Mouse (Mus musculus) stomach, embryonic 14.5 days (tissue): ENCODE measurements around the gene Slc20a1. TPM values are rescaled to one million over a fixed set of nuclear protein-coding genes. Genes with fewer than 3 reads are reported as not detected.

ENCODE experiments used
- ATAC-seq: fragments of 200-750 bp; cut with Nextera tagmentation; 2 replicates; pipeline ENCODE4 v1.8.0; 2017; ENCODE audit warnings: low read depth, moderate TSS enrichment; ENCODE audit not compliant: insufficient number of reproducible peaks, insufficient read depth, low FRiP score
- H3K27ac ChIP-seq: fragments of 300-500 bp; sonication (generic); 2 replicates; pipeline ENCODE4 v1.5.1; 2014; ENCODE audit warnings: mild to moderate bottlenecking, low read length, moderate library complexity, mixed read lengths
- H3K27me3 ChIP-seq: fragments of 300-500 bp; sonication (generic); 2 replicates; pipeline ENCODE4 v1.6.1; 2014; ENCODE audit warnings: low read length, control low read depth, mixed read lengths; ENCODE audit not compliant: control insufficient read depth, insufficient read depth
- H3K36me3 ChIP-seq: fragments of 300-500 bp; sonication (generic); 2 replicates; pipeline ENCODE4 v1.6.1; 2014; ENCODE audit warnings: mild to moderate bottlenecking, control low read depth, low read length, moderate library complexity, mixed read lengths; ENCODE audit not compliant: control insufficient read depth, insufficient read depth
- H3K4me1 ChIP-seq: fragments of 300-500 bp; sonication (generic); 2 replicates; pipeline ENCODE4 v1.6.1; 2014; ENCODE audit warnings: low read length, control low read depth, mixed read lengths; ENCODE audit not compliant: control insufficient read depth, insufficient read depth
- H3K4me2 ChIP-seq: fragments of 300-500 bp; sonication (generic); replicated peaks from 2 replicates; pipeline ENCODE4 v1.6.1; 2014; ENCODE audit warnings: low read depth, low read length, control low read depth
- H3K4me3 ChIP-seq: fragments of 300-500 bp; sonication (generic); 2 replicates; pipeline ENCODE4 v1.5.1; 2014; ENCODE audit warnings: low read depth, low read length, control low read depth
- H3K9ac ChIP-seq: fragments of 300-500 bp; sonication (generic); replicated peaks from 2 replicates; pipeline ENCODE4 v1.6.1; 2014; ENCODE audit warnings: low read depth, mild to moderate bottlenecking, control low read depth, low read length, moderate library complexity, mixed read lengths
- H3K9me3 ChIP-seq: fragments of 300-500 bp; sonication (generic); 2 replicates; pipeline ENCODE4 v1.6.1; 2016; ENCODE audit warnings: low read depth, low read length, control low read depth; ENCODE audit not compliant: control insufficient read depth
- WGBS: fragments of 180-500 bp; shearing (Covaris S2); extraction: QIAGEN DNeasy Blood & Tissue Kit; methylation state at CpG from one replicate; pipeline ENCODE4 v1.1.7; 2014; 5-methylcytosine and 5-hydroxymethylcytosine counted together
- polyA plus RNA-seq: library from polyadenylated mRNA; unstranded; fragments of >200 nt; fragmentation: Nextera tagmentation; extraction: Ambion mirVana; gene quantifications from 2 replicates; pipeline ENCODE4 v1.2.1, GENCODE M21; 2014

The Slc20a1 gene
- polyA plus RNA-seq, 1 experiment from 2014 or later: 34.4 TPM

GRCm38 (mm10) chr2:129240726-129241432 is 42.3 kb downstream of the Slc20a1 start:
- Histone ChIP-seq H3K36me3 (no peaks in the 10 kb centered on the region), H3K27ac (no peak overlapping the region), H3K4me2 (no peak overlapping the region), H3K9ac (no peak overlapping the region), H3K4me3 (no peak overlapping the region), H3K27me3 (no peaks in the 10 kb centered on the region), H3K4me1 (0 out of 2 replicates have a peak, but pooled peaks cover 2% of the 10 kb centered on the region), H3K9me3 (no peaks in the 10 kb centered on the region; the same call in 1 of the 2 replicates)
- peak; percentile 25; the same call in 1 of the 2 replicates for ATAC-seq
- 61% methylated on average over 9 of the region's 9 CpGs for WGBS

- no peak overlapping the region for H3K4me3 ChIP-seq
- no peaks in the 10 kb centered on the region; the same call in 1 of the 2 replicates for H3K9me3 ChIP-seq
- ATAC-seq: no peak
- H3K4me1 ChIP-seq: 0 out of 2 replicates have a peak, but pooled peaks cover 2% of the 10 kb centered on the region
- no peak overlapping the region for H3K4me2 ChIP-seq
- no peaks in the 10 kb centered on the region for H3K36me3 ChIP-seq
- H3K9ac ChIP-seq: no peak overlapping the region
- H3K27ac ChIP-seq: no peak overlapping the region
- WGBS: 54% methylated on average over 7 of the region's 7 CpGs
- H3K27me3 ChIP-seq: no peaks in the 10 kb centered on the region
Measured at GRCm38 (mm10) chr2:129241845-129242833, 43.6 kb downstream of the Slc20a1 start.

GRCm38 (mm10) chr2:129243005-129243404 is 44.4 kb downstream of the Slc20a1 start:
- Histone ChIP-seq H3K4me1 (0 out of 2 replicates have a peak, but pooled peaks cover 2% of the 10 kb centered on the region), H3K27ac (no peak overlapping the region), H3K36me3 (no peaks in the 10 kb centered on the region), H3K9me3 (no peaks in the 10 kb centered on the region; the same call in 1 of the 2 replicates), H3K4me2 (no peak overlapping the region), H3K27me3 (no peaks in the 10 kb centered on the region), H3K4me3 (no peak overlapping the region), H3K9ac (no peak overlapping the region)
- WGBS: 80% methylated on average over 4 of the region's 4 CpGs
- ATAC-seq: no peak

GRCm38 (mm10) chr2:129243786-129244185 is 45.2 kb downstream of the Slc20a1 start:
- Histone ChIP-seq H3K9ac (no peak overlapping the region), H3K27me3 (no peaks in the 10 kb centered on the region), H3K4me3 (no peak overlapping the region), H3K4me2 (no peak overlapping the region), H3K9me3 (no peaks in the 10 kb centered on the region; the same call in 1 of the 2 replicates), H3K27ac (no peak overlapping the region), H3K36me3 (no peaks in the 10 kb centered on the region), H3K4me1 (0 out of 2 replicates have a peak, but pooled peaks cover 2% of the 10 kb centered on the region)
- no peak for ATAC-seq
- 38% methylated on average over 9 of the region's 9 CpGs for WGBS

GRCm38 (mm10) chr2:129244446-129245120 is 46.0 kb downstream of the Slc20a1 start:
- H3K36me3 ChIP-seq: no peaks in the 10 kb centered on the region
- no peak overlapping the region for H3K4me3 ChIP-seq
- no peaks in the 10 kb centered on the region for H3K27me3 ChIP-seq
- no peak overlapping the region for H3K27ac ChIP-seq
- no peak for ATAC-seq
- H3K4me2 ChIP-seq: no peak overlapping the region
- no peaks in the 10 kb centered on the region; the same call in 1 of the 2 replicates for H3K9me3 ChIP-seq
- H3K9ac ChIP-seq: no peak overlapping the region
- 0 out of 2 replicates have a peak, but pooled peaks cover 2% of the 10 kb centered on the region for H3K4me1 ChIP-seq
- 75% methylated on average over 20 of the region's 20 CpGs for WGBS

GRCm38 (mm10) chr2:129245618-129246017 is 47.1 kb downstream of the Slc20a1 start:
- Histone ChIP-seq H3K4me1 (0 out of 2 replicates have a peak, but pooled peaks cover 2% of the 10 kb centered on the region), H3K4me3 (no peak overlapping the region), H3K36me3 (no peaks in the 10 kb centered on the region), H3K4me2 (no peak overlapping the region), H3K27ac (no peak overlapping the region), H3K27me3 (no peaks in the 10 kb centered on the region), H3K9ac (no peak overlapping the region), H3K9me3 (no peaks in the 10 kb centered on the region; the same call in 1 of the 2 replicates)
- 50% methylated on average over 5 of the region's 5 CpGs for WGBS
- ATAC-seq: no peak

- Histone ChIP-seq H3K4me3 (no peak overlapping the region), H3K9ac (no peak overlapping the region), H3K4me1 (0 out of 2 replicates have a peak, but pooled peaks cover 2% of the 10 kb centered on the region), H3K27me3 (no peaks in the 10 kb centered on the region), H3K9me3 (no peaks in the 10 kb centered on the region), H3K27ac (no peak overlapping the region), H3K4me2 (no peak overlapping the region), H3K36me3 (no peaks in the 10 kb centered on the region)
- ATAC-seq: no peak
- 78% methylated on average over 7 of the region's 7 CpGs for WGBS
Measured at GRCm38 (mm10) chr2:129246436-129246835, 47.9 kb downstream of the Slc20a1 start.

GRCm38 (mm10) chr2:129246924-129247323 is 48.4 kb downstream of the Slc20a1 start:
- Histone ChIP-seq H3K9ac (no peak overlapping the region), H3K27ac (no peak overlapping the region), H3K27me3 (no peaks in the 10 kb centered on the region), H3K36me3 (no peaks in the 10 kb centered on the region), H3K9me3 (no peaks in the 10 kb centered on the region), H3K4me2 (no peak overlapping the region), H3K4me3 (no peak overlapping the region), H3K4me1 (0 out of 2 replicates have a peak, but pooled peaks cover 2% of the 10 kb centered on the region)
- no peak for ATAC-seq
- 89% methylated on average over 12 of the region's 12 CpGs for WGBS
